Mouse (Mus musculus): ENCODE results near the gene Dtx1. TPM values are rescaled to one million over a fixed set of nuclear protein-coding genes. Genes with fewer than 3 reads are reported as not detected.

Dtx1 gene
- total and polyA plus RNA-seq, 3 experiments = 0.12 to 0.63 TPM; not detected in 1

DNA sequence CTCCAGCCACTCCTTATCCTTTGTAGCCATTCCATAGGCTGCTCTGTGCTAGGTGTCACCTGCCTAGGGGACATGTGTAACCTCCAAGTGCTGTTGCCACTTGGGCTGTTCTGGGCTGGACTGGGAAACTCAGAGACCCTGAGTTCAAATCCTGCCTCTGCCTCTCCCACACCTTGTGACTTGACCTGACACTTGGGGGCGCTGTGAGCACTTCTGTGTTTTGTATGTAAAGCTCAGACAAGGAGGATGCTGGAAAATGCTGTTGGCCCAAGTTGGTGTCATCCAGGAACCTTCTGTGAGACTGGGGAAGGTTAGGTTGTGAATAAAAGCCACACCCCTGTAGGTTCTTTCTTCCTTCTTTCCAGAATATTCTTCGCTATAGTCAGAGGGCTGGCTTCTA lies 46.8 kb downstream of the Dtx1 start:
- no peaks in the 10 kb centered on the region for H3K79me2 ChIP-seq (ENCODE audit: control insufficient read depth, insufficient read depth, low read length, poor library complexity)
- no peaks in the 10 kb centered on the region for H3K4me1 ChIP-seq (ENCODE audit: control insufficient read depth in 1 of 2, insufficient read depth in 2 of 2, low read length in 2 of 2)
- no peak overlapping the region for H3K4me3 ChIP-seq (ENCODE audit: control insufficient read depth in 1 of 2, insufficient read depth in 1 of 2, low read depth in 2 of 2, low read length in 2 of 2)
- no peaks in the 10 kb centered on the region for H3K9me3 ChIP-seq (replicated peaks; ENCODE audit: insufficient read depth, low read length)
- DNase-seq (ENCODE audit: low read depth, low spot score) = no peak
- no peak overlapping the region for H3K9ac ChIP-seq (ENCODE audit: control insufficient read depth, low read depth, low read length, poor library complexity, severe bottlenecking)
- H3K36me3 ChIP-seq (ENCODE audit: control insufficient read depth in 1 of 2, insufficient read depth in 2 of 2, low read length in 2 of 2) = no peaks in the 10 kb centered on the region
- no peaks in the 10 kb centered on the region for H3K27me3 ChIP-seq (ENCODE audit: control insufficient read depth in 1 of 2, insufficient read depth in 2 of 2, low read length in 2 of 2)
- H3K27ac ChIP-seq (ENCODE audit: control insufficient read depth, low read depth, low read length) = no peak overlapping the region
- TF ChIP-seq CHD1 (IDR thresholded peaks at IDR 0.05; ENCODE audit: low read depth, low read length) = no peak
- peak in 2 of 3 experiments; percentile 32 to 38; a peak in 5 of 6 replicates for TF ChIP-seq CTCF (IDR thresholded peaks at IDR 0.05 in 2 of 3, conservative IDR thresholded peaks at IDR 0.05 in 1 of 3; ENCODE audit: control insufficient read depth in 1 of 3, insufficient read depth in 1 of 3, low read depth in 2 of 3, low read length in 3 of 3, poor library complexity in 1 of 3, severe bottlenecking in 1 of 3)

DNA sequence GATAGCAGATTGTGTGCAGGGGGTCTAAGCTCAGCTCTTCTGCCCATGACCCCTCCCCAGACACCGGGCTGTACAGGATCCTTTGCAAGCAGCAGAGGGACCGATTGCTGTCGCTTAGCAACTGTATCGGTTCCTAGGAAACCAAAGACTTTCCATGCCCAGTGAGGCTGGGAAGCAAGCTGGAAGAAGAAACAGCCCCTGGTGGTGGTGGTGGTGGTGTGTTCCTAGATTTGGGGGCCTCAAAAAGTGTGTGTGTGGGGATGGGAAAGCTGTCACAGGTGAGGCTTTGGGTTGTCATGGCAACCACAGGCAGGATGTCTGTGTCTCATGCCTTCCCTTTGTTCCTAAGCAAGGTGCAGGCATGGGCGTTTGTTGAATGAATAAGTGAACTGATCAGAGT lies 50.9 kb downstream of the Dtx1 start:
- Histone ChIP-seq H3K27me3 (ENCODE audit: control insufficient read depth in 1 of 2, insufficient read depth in 2 of 2, low read length in 2 of 2) (no peaks in the 10 kb centered on the region), H3K4me1 (ENCODE audit: control insufficient read depth in 1 of 2, insufficient read depth in 2 of 2, low read length in 2 of 2) (no peaks in the 10 kb centered on the region), H3K27ac (ENCODE audit: control insufficient read depth, low read depth, low read length) (no peak overlapping the region), H3K4me3 (ENCODE audit: control insufficient read depth in 1 of 2, insufficient read depth in 1 of 2, low read depth in 2 of 2, low read length in 2 of 2) (no peak overlapping the region), H3K79me2 (ENCODE audit: control insufficient read depth, insufficient read depth, low read length, poor library complexity) (no peaks in the 10 kb centered on the region), H3K9me3 (replicated peaks; ENCODE audit: insufficient read depth, low read length) (no peaks in the 10 kb centered on the region), H3K36me3 (ENCODE audit: control insufficient read depth in 1 of 2, insufficient read depth in 2 of 2, low read length in 2 of 2) (no peaks in the 10 kb centered on the region), H3K9ac (ENCODE audit: control insufficient read depth, low read depth, low read length, poor library complexity, severe bottlenecking) (no peak overlapping the region)
- TF ChIP-seq ZMIZ1 (IDR thresholded peaks at IDR 0.05; ENCODE audit: low read depth, low read length) (no peak), CHD1 (IDR thresholded peaks at IDR 0.05; ENCODE audit: low read depth, low read length) (no peak), ZKSCAN1 (IDR thresholded peaks at IDR 0.05; ENCODE audit: low read depth, low read length) (no peak), USF1 (IDR thresholded peaks at IDR 0.05; ENCODE audit: low read depth, low read length) (no peak), MYB (IDR thresholded peaks at IDR 0.05; ENCODE audit: low read depth, low read length) (no peak), SMC3 (IDR thresholded peaks at IDR 0.05; ENCODE audit: low read depth, low read length) (no peak), MAX (IDR thresholded peaks at IDR 0.05; ENCODE audit: low read length) (no peak), MAFK (IDR thresholded peaks at IDR 0.05; ENCODE audit: borderline replicate concordance, low read depth, low read length) (no peak), RAD21 (IDR thresholded peaks at IDR 0.05; ENCODE audit: low read depth, low read length) (no peak), KAT2A (conservative IDR thresholded peaks at IDR 0.05; ENCODE audit: low read depth, low read length) (no peak), JUND (IDR thresholded peaks at IDR 0.05; ENCODE audit: low read depth, low read length) (no peak), CHD2 (IDR thresholded peaks at IDR 0.05; ENCODE audit: low read length) (no peak), E2F4 (IDR thresholded peaks at IDR 0.05; ENCODE audit: borderline replicate concordance, low read depth, low read length) (no peak), EP300 (IDR thresholded peaks at IDR 0.05; ENCODE audit: low read depth in 1 of 2, low read length in 2 of 2) (no peak), MEF2A (IDR thresholded peaks at IDR 0.05; ENCODE audit: extremely low read depth, insufficient replicate concordance, low read depth, low read length, poor library complexity, severe bottlenecking) (no peak)
- no peak for DNase-seq (ENCODE audit: low read depth, low spot score)

Measured in MEL (cell line).